Mouse (Mus musculus): ENCODE measurements at regions not wholly inside any gene's neighbourhood (a gene's known extent, or its start where the extent isn't known, plus 50 kb on each side); places are given as distances from the start of the nearest gene placed in this dataset.
A peak's percentile ranks its signal among the peaks of the same experiment; 100 is the strongest.

DNA sequence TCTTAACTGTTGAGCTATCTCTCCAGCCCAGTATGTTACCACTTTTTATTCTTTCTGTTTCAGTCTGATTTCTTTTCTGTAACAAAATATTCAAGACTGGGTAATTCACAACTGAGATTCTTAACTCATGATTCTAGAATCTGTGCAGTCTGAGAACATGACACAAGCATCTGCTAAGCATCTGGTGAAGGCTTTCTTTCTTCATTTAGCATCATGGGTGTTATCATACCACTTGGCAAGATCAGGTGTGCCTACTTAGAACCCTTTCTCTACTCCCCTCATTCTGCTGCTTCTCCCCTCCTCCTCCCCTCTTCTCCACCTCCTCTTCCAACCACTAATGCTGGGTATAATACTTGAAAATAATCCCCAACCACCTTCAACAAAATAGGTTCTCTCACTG lies 62.1 kb upstream of the Pfn2 start:
- H3K27me3 ChIP-seq: no peaks in the 10 kb centered on the region
- H3K9me3 ChIP-seq: no peaks in the 10 kb centered on the region
- no peak overlapping the region for H3K27ac ChIP-seq (replicated peaks)
- no peak for ATAC-seq (ENCODE audit: low FRiP score, low read depth)
- no peak overlapping the region for H3K9ac ChIP-seq (replicated peaks)
- no peak overlapping the region for H3K4me3 ChIP-seq
- no peaks in the 10 kb centered on the region for H3K36me3 ChIP-seq
- H3K4me2 ChIP-seq (replicated peaks): no peak overlapping the region
- peaks cover 7% of the 10 kb centered on the region; the same call in 1 of the 2 replicates for H3K4me1 ChIP-seq

DNA sequence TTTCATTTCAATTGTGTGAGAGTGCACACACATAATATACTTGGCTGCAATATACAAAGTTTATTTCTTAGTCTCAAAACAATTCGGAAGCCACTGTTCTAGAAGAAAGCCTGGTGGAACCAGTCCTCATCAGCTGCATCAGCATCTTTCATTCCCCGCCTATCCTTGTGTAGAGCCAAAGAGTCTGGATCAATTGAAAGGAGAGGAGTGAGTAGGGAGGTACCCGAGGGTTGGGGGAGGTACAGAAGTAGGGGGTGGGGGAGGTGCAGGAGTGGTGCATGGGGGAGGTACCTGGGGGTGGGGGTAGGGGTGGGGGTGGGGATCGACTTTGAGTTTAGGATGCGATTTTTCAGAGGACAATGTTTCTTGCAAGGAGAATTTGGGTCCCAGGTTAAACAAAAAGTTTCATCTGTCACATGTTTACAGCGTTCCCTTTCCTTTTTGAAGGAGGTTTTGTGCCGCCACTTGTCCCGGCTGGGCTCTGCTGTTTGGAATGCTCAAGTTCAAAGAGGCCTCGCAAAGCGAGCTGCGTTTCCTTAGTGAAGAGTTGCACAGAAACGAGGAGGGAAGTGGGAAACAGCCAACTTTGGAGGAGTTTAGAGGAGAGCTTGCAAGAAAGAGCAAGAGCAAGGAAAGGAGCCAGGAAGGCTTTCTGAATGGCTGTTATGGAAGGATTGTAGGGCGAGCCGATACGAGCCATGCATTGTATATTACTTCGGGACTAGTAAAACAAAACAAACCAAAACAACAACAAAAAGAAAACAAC lies 64.1 kb upstream of the Pfn2 start:
- no peak overlapping the region for H3K27ac ChIP-seq (replicated peaks)

DNA sequence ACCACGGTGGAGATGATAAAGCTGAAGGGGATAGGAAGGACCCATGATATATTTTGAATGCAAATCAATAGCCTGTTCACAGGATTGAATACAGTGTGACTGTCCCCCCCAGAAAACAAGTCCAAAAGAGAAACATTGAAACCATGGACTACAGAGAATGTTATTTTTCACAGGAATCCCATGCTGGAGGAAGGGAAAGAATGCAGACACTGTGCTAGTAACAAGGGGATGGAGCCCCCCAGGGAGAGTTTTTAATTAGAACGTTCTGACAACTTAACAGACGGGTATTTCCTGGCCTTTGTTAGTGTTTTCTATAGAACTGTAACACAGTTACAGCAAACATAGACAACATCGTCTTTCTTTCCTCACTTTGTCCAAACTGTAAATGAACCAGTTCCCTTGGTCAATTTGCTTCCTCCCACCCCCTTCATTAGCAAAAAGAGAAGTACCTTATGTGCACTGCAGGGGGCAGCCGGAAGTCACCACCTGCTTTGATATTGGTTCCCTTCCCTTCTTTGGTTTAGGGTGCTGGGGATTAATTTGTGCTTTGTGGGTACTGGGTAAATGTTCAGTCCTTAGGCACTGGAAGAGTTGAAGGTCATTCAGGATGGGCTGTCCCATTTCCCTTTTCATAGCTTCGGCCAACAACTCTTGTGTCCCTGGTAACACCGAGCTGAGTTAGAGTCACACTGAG lies 64.9 kb upstream of the Pfn2 start:
- H3K4me3 ChIP-seq: no peak overlapping the region
- H3K36me3 ChIP-seq: no peaks in the 10 kb centered on the region
- H3K9ac ChIP-seq (replicated peaks): no peak overlapping the region
- no peak overlapping the region for H3K27ac ChIP-seq (replicated peaks)
- ATAC-seq (ENCODE audit: low FRiP score, low read depth): no peak
- no peak overlapping the region for H3K4me2 ChIP-seq (replicated peaks)
- 62% methylated on average over 7 of the region's 7 CpGs for WGBS
- H3K4me1 ChIP-seq: peaks cover 7% of the 10 kb centered on the region; the same call in 1 of the 2 replicates
- no peaks in the 10 kb centered on the region for H3K27me3 ChIP-seq
- H3K9me3 ChIP-seq: no peaks in the 10 kb centered on the region

More for the DNA sequence above, 64.1 kb upstream of the Pfn2 start:
- no peak overlapping the region for H3K9ac ChIP-seq (replicated peaks)
- H3K4me1 ChIP-seq: peaks cover 7% of the 10 kb centered on the region; the same call in 1 of the 2 replicates
- no peaks in the 10 kb centered on the region for H3K9me3 ChIP-seq
- WGBS: 27% methylated on average over 15 of the region's 16 CpGs
- no peak for ATAC-seq (ENCODE audit: low FRiP score, low read depth)
- H3K4me2 ChIP-seq (replicated peaks): peak overlapping the region; percentile 28
- no peaks in the 10 kb centered on the region for H3K27me3 ChIP-seq
- no peaks in the 10 kb centered on the region for H3K36me3 ChIP-seq
- no peak overlapping the region for H3K4me3 ChIP-seq

DNA sequence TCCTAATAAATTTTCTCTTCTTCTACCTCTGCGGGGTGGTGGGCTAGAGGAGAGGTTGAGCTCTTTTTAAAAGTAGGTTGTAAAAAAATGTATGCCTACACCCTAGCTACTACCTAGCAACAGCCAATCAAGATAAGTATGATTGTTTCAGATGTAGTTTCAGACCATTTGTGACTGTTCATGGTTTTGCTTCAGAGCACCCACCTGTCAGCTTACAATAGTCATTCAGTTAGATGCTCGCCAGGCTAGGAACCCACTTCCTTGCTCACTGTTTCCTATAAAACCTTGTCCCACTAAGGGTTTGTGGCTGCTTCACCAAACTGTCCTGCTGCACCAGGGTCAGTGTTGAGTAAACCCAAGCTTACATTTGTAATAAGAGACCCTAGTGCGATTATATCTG lies 66.8 kb upstream of the Pfn2 start:
- Histone ChIP-seq H3K9ac (replicated peaks) (no peak overlapping the region), H3K4me2 (replicated peaks) (no peak overlapping the region), H3K27ac (replicated peaks) (no peak overlapping the region), H3K36me3 (no peaks in the 10 kb centered on the region), H3K9me3 (no peaks in the 10 kb centered on the region), H3K4me3 (no peak overlapping the region), H3K4me1 (peaks cover 15% of the 10 kb centered on the region; the same call in 1 of the 2 replicates), H3K27me3 (no peaks in the 10 kb centered on the region)
- 90% methylated on average over 3 of the region's 3 CpGs for WGBS
- no peak for ATAC-seq (ENCODE audit: low FRiP score, low read depth)

DNA sequence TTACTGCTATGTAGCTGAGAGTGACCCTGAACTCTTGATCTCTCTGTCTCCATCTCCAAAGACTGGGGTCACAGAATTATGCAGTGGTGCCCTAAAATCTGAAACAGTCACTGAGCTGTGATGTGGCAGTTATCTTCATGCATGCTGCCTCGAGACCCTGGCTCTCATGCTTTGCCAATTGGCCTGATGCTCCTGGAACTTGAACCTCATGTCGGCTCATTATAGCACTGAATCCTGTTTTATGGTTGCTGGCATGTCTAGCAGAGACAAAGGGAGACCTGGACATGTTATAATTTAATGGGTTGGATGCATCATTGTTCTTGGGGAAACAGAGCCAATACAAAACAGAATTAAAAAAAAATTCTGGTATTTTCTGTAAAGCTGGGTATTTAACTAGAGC lies 71.0 kb upstream of the Pfn2 start:
- no peaks in the 10 kb centered on the region for H3K9me3 ChIP-seq
- no peak overlapping the region for H3K27ac ChIP-seq (replicated peaks)
- no peaks in the 10 kb centered on the region for H3K36me3 ChIP-seq
- no peak overlapping the region for H3K9ac ChIP-seq (replicated peaks)
- no peak for ATAC-seq (ENCODE audit: low FRiP score, low read depth)
- H3K4me3 ChIP-seq: no peak overlapping the region
- H3K4me2 ChIP-seq (replicated peaks): no peak overlapping the region
- 77% methylated on average over 2 of the region's 2 CpGs for WGBS
- H3K27me3 ChIP-seq: no peaks in the 10 kb centered on the region
- peaks cover 9% of the 10 kb centered on the region; the same call in 1 of the 2 replicates for H3K4me1 ChIP-seq

DNA sequence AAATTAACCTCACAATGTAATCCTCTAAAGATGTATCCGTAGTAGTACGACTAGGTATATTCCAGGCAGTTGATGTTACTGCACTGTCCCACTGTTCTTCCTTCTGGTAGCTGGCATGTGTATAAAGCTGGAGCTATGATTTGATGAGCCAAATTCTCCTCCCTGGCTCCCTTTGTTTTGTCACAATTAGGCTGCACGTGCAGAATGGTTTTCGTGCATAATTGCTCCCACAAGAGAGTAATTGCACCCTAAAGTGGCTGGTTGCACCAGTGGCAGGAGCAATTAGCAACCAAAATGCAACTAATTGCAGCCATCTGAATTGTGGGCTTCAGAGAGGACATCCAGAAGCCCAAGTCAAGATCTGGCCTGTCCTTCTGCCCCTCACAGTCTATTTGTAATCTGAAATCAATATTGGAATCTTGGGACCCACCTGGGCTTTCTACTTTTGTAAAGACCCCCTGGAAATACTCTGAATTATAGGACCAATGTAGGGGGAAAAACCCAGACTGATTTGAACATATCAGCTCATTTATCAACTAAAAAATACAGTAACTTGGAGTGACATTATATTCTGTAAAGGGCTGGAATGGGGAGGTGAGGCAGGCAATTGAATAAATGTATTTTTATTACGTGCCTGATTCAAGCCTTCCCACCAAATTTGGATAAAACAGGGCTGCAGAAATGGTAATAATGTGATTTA lies 71.7 kb upstream of the Pfn2 start:
- no peaks in the 10 kb centered on the region for H3K36me3 ChIP-seq
- no peak overlapping the region for H3K4me3 ChIP-seq
- ATAC-seq (ENCODE audit: low FRiP score, low read depth): no peak
- no peaks in the 10 kb centered on the region for H3K9me3 ChIP-seq
- peaks cover 9% of the 10 kb centered on the region; the same call in 1 of the 2 replicates for H3K4me1 ChIP-seq
- no peaks in the 10 kb centered on the region for H3K27me3 ChIP-seq
- 74% methylated on average over 5 of the region's 5 CpGs for WGBS
- H3K4me2 ChIP-seq (replicated peaks): no peak overlapping the region
- no peak overlapping the region for H3K9ac ChIP-seq (replicated peaks)
- no peak overlapping the region for H3K27ac ChIP-seq (replicated peaks)

DNA sequence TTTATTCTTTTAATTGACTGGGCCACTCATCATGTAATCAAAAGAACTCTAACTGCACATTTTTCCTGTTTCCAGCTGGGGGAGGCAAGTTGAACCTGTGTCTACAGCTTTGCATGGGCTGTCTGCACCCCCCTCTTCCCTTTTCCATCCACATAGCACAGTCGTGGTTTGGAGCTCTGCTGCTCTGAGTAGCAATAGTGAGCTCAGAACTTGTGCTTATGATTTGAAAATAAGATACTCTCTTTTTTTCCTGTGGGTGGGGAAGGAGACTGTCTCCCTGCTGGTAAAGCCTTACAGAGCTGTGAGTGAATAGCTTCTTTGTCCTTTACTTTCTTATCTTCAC lies 72.2 kb upstream of the Pfn2 start:
- Histone ChIP-seq H3K27me3 (no peaks in the 10 kb centered on the region), H3K4me2 (replicated peaks) (no peak overlapping the region), H3K4me1 (peaks cover 9% of the 10 kb centered on the region; the same call in 1 of the 2 replicates), H3K9me3 (no peaks in the 10 kb centered on the region), H3K4me3 (no peak overlapping the region), H3K27ac (replicated peaks) (no peak overlapping the region), H3K36me3 (no peaks in the 10 kb centered on the region), H3K9ac (replicated peaks) (no peak overlapping the region)
- WGBS: 43% methylated on average over 1 of the region's 1 CpGs
- ATAC-seq (ENCODE audit: low FRiP score, low read depth): no peak

DNA sequence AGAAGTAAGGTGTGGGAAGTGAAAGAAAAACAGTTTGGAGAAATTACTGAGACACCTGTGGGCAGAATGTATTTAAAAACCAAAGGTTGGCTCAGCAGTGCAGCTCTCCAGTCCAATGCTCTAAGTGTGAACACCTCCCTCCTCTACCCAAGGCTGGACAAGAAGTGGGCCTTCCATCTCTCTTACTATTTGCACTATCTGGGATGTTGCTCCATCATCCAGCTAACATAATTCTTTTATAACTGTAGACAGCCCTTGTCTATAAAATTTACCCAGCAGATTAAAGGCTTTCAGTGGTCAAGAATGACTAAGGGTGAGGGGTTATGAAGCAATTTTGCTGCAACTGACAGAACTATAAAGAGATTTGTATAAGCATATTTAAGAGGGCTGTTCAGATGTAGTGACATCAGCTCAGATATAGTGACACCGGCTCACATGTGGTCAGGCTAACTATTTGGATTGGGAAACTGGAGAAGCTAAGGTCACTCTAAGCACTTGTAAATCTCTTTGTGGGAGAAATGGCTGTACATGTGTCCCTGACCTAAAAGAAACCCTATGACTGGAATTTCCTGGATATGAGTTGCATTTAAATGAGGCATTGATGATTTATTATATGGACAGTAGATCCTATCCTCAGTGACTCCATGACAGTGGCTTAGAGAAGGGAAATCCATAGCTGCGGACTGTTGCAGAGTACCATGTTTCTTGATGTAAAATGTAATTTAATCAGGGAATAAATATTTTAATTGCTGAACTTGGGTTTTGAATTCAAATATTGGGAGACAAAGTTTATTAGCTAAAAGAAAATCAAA lies 73.4 kb upstream of the Pfn2 start:
- 94% methylated on average over 2 of the region's 2 CpGs for WGBS

DNA sequence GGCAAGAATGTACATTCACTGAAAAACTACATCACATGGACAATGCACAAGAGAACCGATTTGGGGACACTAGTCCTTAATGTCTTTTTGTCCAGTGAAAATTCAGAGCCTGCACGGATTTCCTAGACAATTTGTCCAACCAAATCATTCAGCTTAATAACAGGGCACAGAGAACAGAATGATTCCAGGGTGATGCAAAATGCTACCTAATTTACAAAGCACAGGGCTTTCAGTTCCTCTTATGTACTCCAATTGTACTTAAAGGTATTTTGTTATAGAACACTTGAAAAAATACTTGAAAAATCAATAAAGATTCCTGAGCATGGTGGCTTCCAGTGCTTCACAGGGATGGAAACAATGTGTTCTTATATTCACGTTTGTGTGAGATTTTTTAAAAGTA lies 75.2 kb upstream of the Pfn2 start:
- H3K4me2 ChIP-seq (replicated peaks): no peak overlapping the region
- H3K4me1 ChIP-seq: peaks cover 7% of the 10 kb centered on the region; the same call in 1 of the 2 replicates
- ATAC-seq (ENCODE audit: low FRiP score, low read depth): no peak
- H3K36me3 ChIP-seq: no peaks in the 10 kb centered on the region
- no peaks in the 10 kb centered on the region for H3K9me3 ChIP-seq
- no peaks in the 10 kb centered on the region for H3K27me3 ChIP-seq
- H3K27ac ChIP-seq (replicated peaks): no peak overlapping the region
- H3K4me3 ChIP-seq: no peak overlapping the region
- WGBS: 75% methylated on average over 3 of the region's 3 CpGs
- H3K9ac ChIP-seq (replicated peaks): no peak overlapping the region

More for the DNA sequence above, 73.4 kb upstream of the Pfn2 start:
- no peaks in the 10 kb centered on the region for H3K9me3 ChIP-seq
- H3K4me3 ChIP-seq: no peak overlapping the region
- no peak overlapping the region for H3K27ac ChIP-seq (replicated peaks)
- ATAC-seq (ENCODE audit: low FRiP score, low read depth): no peak
- peaks cover 9% of the 10 kb centered on the region; the same call in 1 of the 2 replicates for H3K4me1 ChIP-seq
- H3K4me2 ChIP-seq (replicated peaks): no peak overlapping the region
- no peaks in the 10 kb centered on the region for H3K27me3 ChIP-seq
- no peak overlapping the region for H3K9ac ChIP-seq (replicated peaks)
- H3K36me3 ChIP-seq: no peaks in the 10 kb centered on the region

DNA sequence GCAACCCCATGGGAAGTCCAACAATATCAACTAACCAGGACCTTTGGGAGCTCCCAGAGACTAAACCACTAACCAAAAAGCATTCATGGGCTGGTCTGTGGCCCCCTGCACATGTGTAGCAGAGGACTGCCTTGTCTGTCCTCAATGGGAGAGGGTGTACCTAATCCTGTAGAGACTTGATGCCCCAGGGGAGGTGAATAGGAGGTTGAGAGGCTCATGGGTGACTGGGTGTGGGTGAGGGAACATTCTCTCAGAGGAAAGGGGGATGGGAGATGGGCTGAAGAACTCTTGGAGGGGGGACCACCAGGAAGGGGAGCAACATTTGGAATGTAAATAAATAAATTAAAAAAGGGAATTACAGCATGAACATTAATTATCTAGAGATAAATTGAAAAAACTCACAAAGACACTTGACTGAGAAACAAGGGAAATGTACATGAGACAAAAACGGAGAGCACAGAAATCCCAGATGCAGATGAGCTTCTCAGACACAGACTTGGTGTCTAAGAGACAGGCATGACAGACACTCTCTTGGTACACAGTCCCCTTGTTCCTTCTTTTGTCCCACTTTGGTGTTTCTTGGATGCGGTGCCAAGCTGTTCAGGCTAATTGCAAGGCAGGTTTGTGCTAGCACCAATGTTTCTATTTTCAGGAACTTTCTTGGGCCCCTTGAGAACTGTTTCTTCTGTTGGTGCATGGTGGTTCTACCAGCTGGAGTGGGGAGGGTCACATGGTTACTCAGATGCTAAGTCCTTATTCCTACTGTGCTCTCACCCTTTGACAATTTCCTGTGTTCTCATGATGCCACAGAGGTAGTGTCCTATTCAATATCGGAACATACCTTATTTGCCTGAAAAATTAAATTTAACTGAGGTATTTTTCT lies 85.0 kb upstream of the Pfn2 start:
- H3K4me3 ChIP-seq: no peak overlapping the region
- no peaks in the 10 kb centered on the region for H3K36me3 ChIP-seq
- H3K27me3 ChIP-seq: no peaks in the 10 kb centered on the region
- no peaks in the 10 kb centered on the region for H3K9me3 ChIP-seq
- ATAC-seq (ENCODE audit: low FRiP score, low read depth): no peak
- no peak overlapping the region for H3K9ac ChIP-seq (replicated peaks)
- 90% methylated on average over 3 of the region's 3 CpGs for WGBS
- no peak overlapping the region for H3K27ac ChIP-seq (replicated peaks)
- H3K4me2 ChIP-seq (replicated peaks): no peak overlapping the region
- H3K4me1 ChIP-seq: no peaks in the 10 kb centered on the region

DNA sequence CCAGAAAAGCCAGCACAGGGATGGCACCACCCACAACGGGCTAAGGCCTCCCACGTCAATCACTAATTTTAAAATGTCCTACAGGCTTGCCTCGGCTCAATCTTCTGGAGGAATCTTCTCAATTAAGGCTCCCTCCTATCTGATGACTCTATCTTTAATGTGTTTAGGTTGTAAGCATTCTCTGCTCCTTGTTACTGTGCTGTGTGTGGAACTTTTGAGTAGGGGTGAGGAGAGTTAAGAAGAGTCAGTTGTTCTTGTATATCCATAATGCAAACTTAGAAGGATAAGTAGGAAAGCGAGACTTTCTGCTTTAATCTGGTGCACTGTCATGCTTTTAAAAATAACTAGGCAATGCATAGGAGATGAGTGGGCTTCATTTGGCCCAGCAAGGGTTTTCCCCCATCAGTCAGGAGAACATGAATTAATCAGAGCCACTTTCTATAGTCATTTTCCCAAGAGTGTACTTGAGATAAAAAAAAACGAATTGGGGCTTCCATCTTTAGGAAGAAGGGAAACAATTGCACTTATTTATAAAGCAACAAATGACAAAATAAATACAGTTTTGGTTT lies 87.2 kb upstream of the Pfn2 start:
- no peak for ATAC-seq (ENCODE audit: low FRiP score, low read depth)
- Histone ChIP-seq H3K4me2 (replicated peaks) (no peak overlapping the region), H3K27me3 (no peaks in the 10 kb centered on the region), H3K36me3 (no peaks in the 10 kb centered on the region), H3K4me3 (no peak overlapping the region), H3K4me1 (no peaks in the 10 kb centered on the region), H3K9me3 (no peaks in the 10 kb centered on the region), H3K27ac (replicated peaks) (no peak overlapping the region), H3K9ac (replicated peaks) (no peak overlapping the region)
- 71% methylated on average over 5 of the region's 5 CpGs for WGBS

Data from midbrain, embryonic 12.5 days (tissue).